Mouse (Mus musculus): ENCODE results near the gene Sdhb. TPM values are rescaled to one million over a fixed set of nuclear protein-coding genes. Genes with fewer than 3 reads are reported as not detected.

Sdhb gene
- polyA plus RNA-seq, 1 experiment = 165 TPM

DNA sequence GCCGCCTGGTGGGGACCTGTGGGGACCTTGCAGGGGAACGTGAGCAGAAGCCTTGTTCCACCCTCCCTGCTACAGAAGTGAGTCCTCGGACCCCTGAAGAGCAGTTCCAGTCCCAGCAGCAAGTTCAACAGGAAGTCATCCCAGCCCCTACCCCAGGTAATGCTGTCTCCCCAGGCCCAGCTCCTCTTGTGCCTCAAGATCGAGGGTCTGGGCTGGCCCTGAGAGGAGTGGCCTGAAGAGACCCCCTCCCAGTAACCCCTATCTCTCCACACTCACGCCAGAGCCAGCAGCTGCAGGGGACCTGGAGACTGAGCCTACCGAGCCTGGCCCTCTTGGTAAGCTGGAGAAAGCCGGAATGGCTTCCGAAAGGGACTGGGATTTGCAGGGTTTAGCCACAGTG, 53.1 kb downstream of the Sdhb start:
- no peak for DNase-seq (ENCODE audit: low read depth)

DNA sequence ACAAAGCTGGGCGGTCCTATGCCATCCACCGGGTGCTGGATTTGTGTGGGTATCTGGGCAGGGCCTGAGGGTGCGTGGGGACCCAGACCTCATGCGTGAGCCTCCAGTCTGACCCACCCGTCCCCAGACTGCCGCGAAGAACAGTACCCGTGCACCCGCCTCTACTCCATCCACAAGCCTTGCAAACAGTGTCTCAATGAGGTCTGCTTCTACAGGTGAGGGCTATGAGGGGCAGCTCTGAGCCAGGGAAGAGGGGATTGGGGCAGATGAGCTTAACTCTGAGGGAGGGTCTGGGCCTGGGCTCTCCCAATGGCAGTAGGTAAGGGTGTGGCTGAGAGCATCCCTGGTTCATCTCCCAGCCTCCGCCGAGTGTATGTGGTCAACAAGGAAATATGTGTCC, 53.9 kb downstream of the Sdhb start:
- DNase-seq (ENCODE audit: low read depth) = no peak

DNA sequence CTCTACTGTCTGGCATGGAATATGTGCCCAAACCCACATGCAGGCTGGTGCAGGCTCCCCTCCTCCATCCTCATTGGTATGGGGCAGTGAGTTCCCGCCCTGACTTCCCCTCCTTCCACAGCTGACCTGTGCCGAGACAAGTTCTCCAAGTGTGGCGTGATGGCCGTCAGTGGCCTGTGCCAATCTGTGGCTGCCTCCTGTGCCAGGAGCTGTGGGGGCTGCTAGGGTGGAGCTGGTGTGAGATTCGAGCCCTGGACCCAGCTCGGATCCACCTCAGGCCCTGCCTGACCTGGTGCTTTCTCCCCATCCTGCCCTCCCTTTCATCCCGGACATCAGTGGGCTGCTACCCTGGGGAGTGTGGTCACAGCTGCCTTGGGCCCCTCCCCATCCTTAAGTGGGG, 54.4 kb downstream of the Sdhb start:
- DNase-seq (ENCODE audit: low read depth) = no peak

DNA sequence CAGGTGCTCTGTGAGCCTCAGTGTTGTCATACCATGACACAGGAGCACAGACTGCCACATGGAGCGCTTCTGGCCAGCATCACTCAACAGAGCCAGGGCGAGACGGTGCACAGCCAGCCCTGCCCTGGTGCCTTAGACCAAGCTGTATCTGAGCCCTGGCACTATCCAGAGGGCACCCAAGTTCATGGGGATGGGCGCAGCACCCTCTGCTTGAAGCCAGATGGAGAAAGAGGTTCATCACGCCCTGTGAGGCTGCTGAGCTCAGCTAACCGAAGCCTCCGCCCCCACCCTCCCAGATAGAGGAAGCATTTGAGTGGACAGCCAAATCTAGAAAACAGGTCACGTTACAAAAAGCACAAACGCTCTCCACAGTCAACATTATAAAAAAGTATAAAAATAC, 55.3 kb downstream of the Sdhb start:
- no peak for DNase-seq (ENCODE audit: low read depth)

DNA sequence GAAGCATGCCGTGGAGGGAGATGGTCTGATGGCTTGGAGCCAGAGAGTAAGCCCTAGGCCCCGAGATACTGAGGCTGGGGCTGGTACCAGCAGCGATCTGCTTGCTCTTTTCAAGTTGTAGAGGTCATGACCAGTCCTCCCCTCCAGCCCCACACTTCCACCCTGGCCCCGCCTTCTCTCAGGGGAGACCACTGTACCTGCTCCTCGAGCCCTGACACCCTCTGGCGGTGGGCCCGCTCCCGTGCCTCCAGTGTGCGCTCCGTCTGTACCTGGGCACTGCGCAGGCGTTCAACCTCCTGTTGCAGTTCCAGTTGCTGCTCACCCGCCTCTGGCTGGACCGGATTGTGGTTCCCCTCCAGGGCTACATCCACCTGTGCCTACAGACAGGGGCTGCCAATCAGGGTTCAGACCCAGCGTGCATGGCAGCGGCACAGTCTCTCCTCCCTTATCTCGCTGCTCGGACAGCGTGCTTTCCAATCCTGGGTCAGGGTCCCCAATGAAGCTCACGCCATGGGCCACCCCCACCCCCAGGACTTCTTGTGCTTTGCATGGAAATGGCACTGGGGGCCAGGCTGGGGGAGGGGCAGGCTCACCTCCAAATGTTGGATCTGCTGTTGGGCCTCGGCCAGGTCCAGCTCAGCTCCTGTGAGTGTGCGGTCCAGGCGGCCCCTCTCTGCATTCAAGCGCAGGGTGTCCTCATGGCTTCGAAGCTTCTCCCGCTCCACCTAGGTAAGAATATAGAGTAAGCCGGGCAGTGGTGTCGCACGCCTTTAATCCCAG, 56.8 kb downstream of the Sdhb start:
- no peak for DNase-seq (ENCODE audit: low read depth)

DNA sequence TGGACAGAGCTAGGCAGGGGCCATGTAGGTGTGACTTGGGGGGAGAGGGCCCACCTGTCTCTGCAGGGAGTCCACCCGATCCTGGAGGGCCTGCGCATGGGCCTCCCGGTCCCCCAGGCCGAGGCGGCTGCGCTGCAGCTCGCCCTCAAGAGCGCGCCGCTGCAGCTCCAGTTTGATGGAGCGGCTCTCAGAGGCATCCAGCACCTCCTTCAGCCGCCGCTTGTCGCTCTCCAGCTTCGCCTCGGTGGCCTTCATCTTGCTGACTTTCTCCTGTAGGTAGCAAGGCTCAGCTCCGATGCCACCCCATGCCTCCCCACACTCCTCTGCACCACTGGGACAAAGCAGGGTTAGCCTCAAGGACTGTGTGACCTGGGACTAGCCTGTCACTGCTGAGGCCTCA, 59.2 kb downstream of the Sdhb start:
- no peak for DNase-seq (ENCODE audit: low read depth)

DNA sequence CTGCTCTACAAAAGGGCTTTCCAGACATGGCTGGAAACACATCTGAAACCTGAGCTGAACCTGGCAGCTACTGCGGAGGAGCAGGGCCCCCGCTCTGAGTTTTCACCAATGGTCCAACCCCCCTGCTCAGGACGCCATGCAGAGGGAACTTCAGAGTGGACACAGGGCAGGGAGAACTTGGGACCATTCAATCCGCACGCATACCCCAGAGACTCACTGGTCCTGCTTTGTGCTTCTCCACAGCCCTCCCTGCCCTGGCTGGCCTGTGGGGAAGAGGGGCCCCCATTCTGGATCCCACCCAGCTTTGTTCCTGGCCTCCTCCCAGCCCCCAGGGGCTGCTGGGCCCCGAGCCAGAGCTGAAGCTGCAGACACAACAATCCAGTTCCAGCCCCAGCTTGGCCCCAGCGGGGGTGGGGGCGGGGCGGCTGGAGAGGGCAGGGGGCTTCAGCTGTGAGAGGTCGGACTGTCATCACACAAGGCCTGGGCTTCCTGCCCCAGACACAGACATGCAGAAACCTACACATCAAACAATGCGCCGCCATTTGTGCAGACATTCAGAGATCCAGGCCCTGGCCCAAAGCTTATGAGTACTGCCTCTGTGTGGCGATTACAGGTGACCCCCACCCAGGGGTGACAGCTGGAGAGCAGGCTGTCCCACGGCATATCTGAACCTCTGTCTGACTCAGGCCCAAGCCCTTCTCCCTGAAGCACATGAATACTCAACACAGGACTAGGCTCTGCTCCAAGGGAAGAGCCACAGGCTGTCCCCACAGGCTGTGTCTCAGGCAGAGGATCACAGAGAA, 60.0 kb downstream of the Sdhb start:
- DNase-seq (ENCODE audit: low read depth) = no peak

DNA sequence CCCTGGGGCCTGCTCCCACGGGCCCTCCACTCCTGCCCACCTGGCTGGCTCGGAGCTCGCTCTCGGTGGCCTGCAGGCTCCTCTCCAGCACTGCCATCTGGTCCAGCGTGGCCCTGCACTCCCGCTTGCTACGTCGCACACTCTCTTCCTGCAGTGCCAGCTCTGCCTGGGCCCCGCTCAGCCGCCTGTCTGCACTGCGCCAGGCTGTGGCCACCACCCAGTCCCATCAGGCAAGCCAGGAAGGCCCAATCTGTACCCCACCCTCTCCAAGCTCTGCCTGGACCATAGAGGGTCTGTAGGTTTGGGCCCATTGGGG, 60.6 kb downstream of the Sdhb start:
- DNase-seq (ENCODE audit: low read depth) = no peak

DNA sequence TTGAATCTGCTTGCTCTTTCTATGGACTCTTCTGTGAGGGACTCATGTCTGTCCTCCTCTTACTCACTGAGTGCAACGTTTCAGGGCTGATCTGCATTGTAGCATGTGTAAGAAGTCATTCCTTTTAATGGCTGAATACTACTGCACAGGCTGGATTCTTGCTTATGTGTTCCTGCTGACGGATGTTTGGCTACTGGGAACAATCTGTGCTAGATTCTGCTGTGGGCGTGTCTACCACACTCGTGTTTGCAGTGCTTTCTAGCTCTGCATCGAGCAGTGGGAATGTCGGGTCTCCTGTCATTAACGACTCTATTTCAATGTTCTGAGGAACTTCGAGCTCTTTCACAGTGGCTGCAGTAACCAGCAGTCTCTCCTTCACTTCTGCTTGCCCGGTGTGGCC, 63.0 kb downstream of the Sdhb start:
- DNase-seq (ENCODE audit: low read depth) = no peak

DNA sequence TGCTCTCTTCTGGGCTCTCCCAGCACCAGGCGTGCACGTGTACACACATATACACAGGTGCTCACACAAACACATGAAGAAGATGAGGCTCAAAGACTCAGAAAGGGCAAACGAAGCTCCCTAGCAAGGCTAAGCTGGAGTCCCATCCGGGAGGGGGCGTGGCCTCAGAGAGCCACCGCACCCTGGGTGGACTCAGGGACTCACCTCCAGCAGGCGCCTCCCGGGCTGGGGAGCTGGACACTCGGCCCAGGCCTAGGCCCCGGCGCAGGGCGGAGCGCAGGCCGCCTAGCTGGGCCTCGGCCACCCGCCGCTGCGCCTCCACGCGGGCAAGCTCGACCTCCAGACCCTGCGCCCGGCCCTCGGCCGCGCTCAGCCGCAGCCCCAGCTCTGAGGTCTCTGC, 64.0 kb downstream of the Sdhb start:
- no peak for DNase-seq (ENCODE audit: low read depth)

Other genes starting within 250 kb of the Sdhb start
- 0.05 and 0.23 TPM in 2 replicates for gene Padi6, start 218.6 kb upstream of the Sdhb start, polyA plus RNA-seq (2012; rRNA removed)
- 2.6 and 2.7 TPM in 2 replicates for gene Padi4, start 187.0 kb upstream of the Sdhb start, polyA plus RNA-seq (2012; rRNA removed)
- gene Padi3, start 150.6 kb upstream of the Sdhb start, polyA plus RNA-seq (2012; rRNA removed) = 0.03 and 1.0 TPM in 2 replicates
- gene Padi1, start 115.4 kb upstream of the Sdhb start, polyA plus RNA-seq (2012; rRNA removed) = 0.12 and 1.4 TPM in 2 replicates
- gene Padi2, start 54.9 kb upstream of the Sdhb start, polyA plus RNA-seq (2012; rRNA removed) = 25.1 and 45.2 TPM in 2 replicates
- gene Atp13a2, start 25.7 kb downstream of the Sdhb start, polyA plus RNA-seq (2012; rRNA removed) = 70.8 and 80.3 TPM in 2 replicates
- gene Mfap2, start 49.2 kb downstream of the Sdhb start, polyA plus RNA-seq (2012; rRNA removed) = 36.9 and 47.1 TPM in 2 replicates
- 17.6 and 18.9 TPM in 2 replicates for gene Crocc, start 99.3 kb downstream of the Sdhb start, polyA plus RNA-seq (2012; rRNA removed)
- 54.7 and 68.5 TPM in 2 replicates for gene Necap2, start 117.2 kb downstream of the Sdhb start, polyA plus RNA-seq (2012; rRNA removed)
- gene Spata21, start 127.1 kb downstream of the Sdhb start, polyA plus RNA-seq (2012; rRNA removed) = 1.5 and 2.7 TPM in 2 replicates
- gene Szrd1, start 178.6 kb downstream of the Sdhb start, polyA plus RNA-seq (2012; rRNA removed) = 26.2 and 28.3 TPM in 2 replicates
- 12.5 and 14.5 TPM in 2 replicates for gene Fbxo42, start 186.7 kb downstream of the Sdhb start, polyA plus RNA-seq (2012; rRNA removed)